Mouse (Mus musculus) layer of hippocampus, adult 2 months (tissue): ENCODE measurements around the gene Tmem171. TPM values are rescaled to one million over a fixed set of nuclear protein-coding genes. Genes with fewer than 3 reads are reported as not detected.

Experiments used
- DNase-seq, 2 experiments: peaks; one replicate each; pipeline ENCODE4 v3.0.0; 2022; ENCODE audit warnings: low spot score in 2 of 2
- H3K27ac ChIP-seq: fragments of 200-600 bp; 2 replicates; pipeline ENCODE4 v1.8.1; 2022
- H3K4me3 ChIP-seq: fragments of 200-600 bp; 2 replicates; pipeline ENCODE4 v1.8.1; 2022; ENCODE audit warnings: mild to moderate bottlenecking
- CTCF ChIP-seq: fragments of 200-600 bp; conservative IDR thresholded peaks from 2 replicates; pipeline ENCODE4 v1.8.1; 2022; ENCODE audit warnings: antibody characterized with exemption, mild to moderate bottlenecking, moderate library complexity
- total RNA-seq, 2 experiments: library from RNA; stranded (reverse); gene quantifications; 2 replicates each; pipeline ENCODE4 v1.2.3; 2021

Tmem171 gene
- total RNA-seq, 2 experiments from 2014 or later: 1.7 to 1.8 TPM

DNA sequence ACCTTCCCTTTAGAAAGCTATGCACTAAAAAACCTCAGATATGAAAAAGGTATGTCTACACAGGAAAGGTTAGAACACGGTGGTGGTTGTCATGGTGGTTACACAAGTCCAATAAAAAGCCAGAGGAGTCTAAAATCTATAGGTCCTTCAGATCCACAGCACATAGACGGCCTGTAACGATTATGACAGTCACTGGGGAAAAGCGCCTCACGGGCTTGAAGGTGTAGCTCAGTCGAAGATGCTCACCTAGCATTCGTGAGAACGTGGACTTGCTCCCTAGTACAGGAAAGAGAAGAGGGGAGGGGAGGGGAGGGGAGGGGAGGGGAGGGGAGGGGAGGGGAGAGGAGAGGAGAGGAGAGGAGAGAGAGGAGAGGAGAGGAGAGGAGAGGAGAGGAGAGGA, 9.2 kb upstream of the Tmem171 start:
- DNase-seq: no peak
- Histone ChIP-seq H3K27ac (no peak overlapping the region), H3K4me3 (no peak overlapping the region)
- no peak for TF ChIP-seq CTCF

DNA sequence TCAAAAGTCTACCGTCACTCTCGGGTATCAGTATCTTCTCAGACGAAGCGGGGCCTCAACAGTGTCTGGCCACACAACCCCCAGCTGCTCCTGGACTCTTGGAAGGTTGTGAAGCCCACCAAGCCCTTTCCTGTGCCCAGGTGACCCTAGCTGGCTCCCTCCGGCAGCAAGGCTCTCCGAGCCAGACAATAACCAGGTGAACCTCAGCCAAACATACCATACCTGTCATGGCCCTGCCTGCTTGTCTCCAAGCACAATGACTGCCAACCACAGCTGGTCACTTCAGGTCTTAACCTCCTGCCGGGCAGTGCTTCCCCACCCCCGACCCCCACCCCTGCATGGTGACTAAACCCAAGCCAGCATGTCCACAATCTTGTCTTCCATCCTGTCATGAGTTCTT, 7.7 kb upstream of the Tmem171 start:
- no peak overlapping the region for H3K27ac ChIP-seq
- no peak for TF ChIP-seq CTCF
- DNase-seq: no peak
- H3K4me3 ChIP-seq: no peak overlapping the region

DNA sequence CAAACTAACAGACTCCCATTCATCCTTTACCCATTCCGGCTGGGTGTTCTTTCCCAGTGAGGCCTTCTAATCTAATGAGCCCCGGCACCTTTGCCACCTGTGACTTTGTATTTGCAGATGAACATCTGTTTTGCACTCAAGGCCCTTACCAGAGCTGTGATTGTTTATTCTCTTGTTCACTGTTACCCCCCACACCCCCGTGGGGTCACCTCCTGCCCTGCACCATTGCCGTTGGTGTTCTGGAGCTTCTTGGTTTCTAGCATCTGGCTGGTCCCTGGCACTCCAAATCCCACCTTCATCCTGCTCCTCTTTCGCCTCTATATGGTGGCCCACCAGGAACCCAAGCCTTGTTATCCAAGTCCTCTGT, 6.7 kb upstream of the Tmem171 start:
- no peak for TF ChIP-seq CTCF
- DNase-seq: no peak
- Histone ChIP-seq H3K4me3 (no peak overlapping the region), H3K27ac (no peak overlapping the region)

GRCm38 (mm10) chr13:98700661-98701308, 6.2 kb upstream of the Tmem171 start:
- Histone ChIP-seq H3K4me3 (no peak overlapping the region), H3K27ac (no peak overlapping the region)
- no peak for TF ChIP-seq CTCF
- DNase-seq: no peak

- no peak for TF ChIP-seq CTCF
- no peak for DNase-seq
These were observed 5.4 kb upstream of the Tmem171 start for GRCm38 (mm10) chr13:98699982-98700540.

GRCm38 (mm10) chr13:98699051-98699744, 4.6 kb upstream of the Tmem171 start:
- Histone ChIP-seq H3K4me3 (no peak overlapping the region), H3K27ac (no peak overlapping the region)
- DNase-seq: no peak
- TF ChIP-seq CTCF: no peak

More at GRCm38 (mm10) chr13:98699982-98700540, 5.4 kb upstream of the Tmem171 start:
- Histone ChIP-seq H3K27ac (no peak overlapping the region), H3K4me3 (no peak overlapping the region)

- Histone ChIP-seq H3K4me3 (no peak overlapping the region), H3K27ac (no peak overlapping the region)
- no peak for DNase-seq
- no peak for TF ChIP-seq CTCF
These were observed 2.1 kb upstream of the Tmem171 start for GRCm38 (mm10) chr13:98696716-98697115.

- TF ChIP-seq CTCF: no peak
- H3K27ac ChIP-seq: peak overlapping the region; percentile 57; the same call in 1 of the 2 replicates
- H3K4me3 ChIP-seq: no peak overlapping the region
- no peak for DNase-seq
These were observed 912 bp upstream of the Tmem171 start for GRCm38 (mm10) chr13:98695546-98695945.

DNA sequence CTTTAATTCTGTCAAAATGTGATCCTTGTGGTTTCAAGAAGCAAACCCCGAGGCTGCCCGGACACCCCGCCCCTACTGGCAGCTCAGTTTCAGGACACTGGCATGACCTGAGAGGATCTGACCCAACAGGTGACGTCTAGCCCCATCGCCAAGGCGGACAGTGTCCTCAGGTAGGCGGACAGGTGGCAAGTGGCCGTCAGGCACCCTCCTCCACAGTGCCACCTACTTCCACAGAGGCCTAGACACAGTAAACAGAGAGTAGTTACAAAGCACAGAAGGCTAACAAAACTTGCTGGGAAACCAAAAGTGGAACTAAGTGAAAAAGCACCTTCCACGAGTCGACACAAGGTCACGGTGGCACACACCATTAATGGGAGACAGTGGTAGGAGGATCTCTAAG, 1.3 kb downstream of the Tmem171 start:
- no peak for TF ChIP-seq CTCF
- no peak for DNase-seq
- H3K27ac ChIP-seq: no peak overlapping the region
- H3K4me3 ChIP-seq: no peak overlapping the region

GRCm38 (mm10) chr13:98691956-98692515, 2.6 kb downstream of the Tmem171 start:
- no peak for TF ChIP-seq CTCF
- no peak for DNase-seq
- H3K4me3 ChIP-seq: no peak overlapping the region
- no peak overlapping the region for H3K27ac ChIP-seq

GRCm38 (mm10) chr13:98690886-98691285, 3.7 kb downstream of the Tmem171 start:
- no peak for TF ChIP-seq CTCF
- DNase-seq: no peak
- Histone ChIP-seq H3K4me3 (no peak overlapping the region), H3K27ac (no peak overlapping the region)

GRCm38 (mm10) chr13:98689605-98690290, 4.9 kb downstream of the Tmem171 start:
- H3K4me3 ChIP-seq: no peak overlapping the region
- no peak overlapping the region for H3K27ac ChIP-seq
- TF ChIP-seq CTCF: no peak
- DNase-seq: no peak

DNA sequence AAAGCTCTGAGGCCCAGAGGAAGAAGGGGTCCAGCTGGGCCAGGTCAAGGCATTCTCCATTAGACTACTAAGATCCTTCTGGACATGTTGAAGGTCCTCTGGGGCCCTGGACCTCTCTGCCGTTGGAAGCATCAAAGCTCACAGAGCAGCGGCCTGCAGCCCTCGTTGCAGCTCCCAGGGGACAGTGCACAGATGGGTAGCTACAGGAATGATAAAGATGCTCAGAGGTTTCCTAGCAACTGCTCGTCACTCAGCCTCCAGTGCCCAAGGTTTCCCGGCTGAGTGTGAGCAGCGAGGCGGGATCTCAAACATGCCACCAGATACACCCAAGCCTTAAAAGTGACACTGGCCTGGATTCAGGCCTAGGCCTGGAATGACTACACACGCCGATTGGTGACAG, 6.7 kb downstream of the Tmem171 start:
- no peak for TF ChIP-seq CTCF
- peak overlapping the region; percentile 75 for H3K27ac ChIP-seq
- no peak overlapping the region for H3K4me3 ChIP-seq
- DNase-seq: peak; percentile 14 to 36
